Mouse (Mus musculus) heart, adult 2 months (tissue): ENCODE measurements at regions not wholly inside any gene's neighbourhood (a gene's known extent, or its start where the extent isn't known, plus 50 kb on each side); places are given as distances from the start of the nearest gene placed in this dataset.

Experiments
- CTCF ChIP-seq: fragments of 200-600 bp; IDR thresholded peaks from 2 replicates; pipeline ENCODE4 v1.8.1; 2022; ENCODE audit warnings: antibody characterized with exemption, mild to moderate bottlenecking, moderate library complexity
- POLR2A ChIP-seq: fragments of 200-500 bp; IDR thresholded peaks from 2 replicates; pipeline ENCODE4 v1.6.1; 2011; ENCODE audit warnings: mild to moderate bottlenecking, low read depth, low read length, control low read depth; ENCODE audit not compliant: insufficient read depth

GRCm38 (mm10) chr10:29689529-29689928 lies 153.9 kb upstream of the Rspo3 start:
- TF ChIP-seq POLR2A (no peak), CTCF (no peak)
